Mouse (Mus musculus) midbrain, embryonic 10.5 days (tissue): Measurements from ENCODE around the gene Rhebl1. TPM values are rescaled to one million over a fixed set of nuclear protein-coding genes. Genes with fewer than 3 reads are reported as not detected.

Source experiments
- DNase-seq: peaks from one replicate; pipeline ENCODE4 v3.0.0-alpha.2; 2017; ENCODE audit warnings: low spot score
- H3K27ac ChIP-seq: fragments of 300-500 bp; sonication (generic); replicated peaks from 2 replicates; pipeline ENCODE4 v1.5.1; 2016; ENCODE audit warnings: mild to moderate bottlenecking
- H3K27me3 ChIP-seq: fragments of 300-500 bp; sonication (generic); 2 replicates; pipeline ENCODE4 v1.6.1; 2016; ENCODE audit warnings: low read depth, mild to moderate bottlenecking; ENCODE audit not compliant: poor library complexity, severe bottlenecking
- H3K36me3 ChIP-seq: fragments of 300-500 bp; sonication (generic); 2 replicates; pipeline ENCODE4 v1.6.1; 2016; ENCODE audit warnings: mild to moderate bottlenecking, moderate library complexity
- H3K4me1 ChIP-seq: fragments of 300-500 bp; sonication (generic); 2 replicates; pipeline ENCODE4 v1.6.1; 2016
- H3K4me3 ChIP-seq: fragments of 300-500 bp; sonication (generic); 2 replicates; pipeline ENCODE4 v1.5.1; 2016; ENCODE audit warnings: mild to moderate bottlenecking, moderate library complexity
- H3K9me3 ChIP-seq: fragments of 300-500 bp; sonication (generic); replicated peaks from 2 replicates; pipeline ENCODE4 v1.6.1; 2016; ENCODE audit warnings: mild to moderate bottlenecking
- WGBS: fragments of 180-500 bp; shearing (Covaris S2); methylation state at CpG from one replicate; pipeline ENCODE4 v1.1.7; 2016; 5-methylcytosine and 5-hydroxymethylcytosine counted together
- polyA plus RNA-seq: library from polyadenylated mRNA; unstranded; fragments of >200 nt; fragmentation: Nextera tagmentation; extraction: Ambion mirVana; gene quantifications from 2 replicates; pipeline ENCODE4 v1.2.1, GENCODE M21; 2016

The Rhebl1 gene
- polyA plus RNA-seq, 1 experiment from 2014 or later = 23.9 TPM

- H3K36me3 ChIP-seq = peaks cover 63% of the 10 kb centered on the region
- H3K9me3 ChIP-seq = no peaks in the 10 kb centered on the region
- no peaks in the 10 kb centered on the region for H3K27me3 ChIP-seq
- no peak for DNase-seq
- H3K27ac ChIP-seq = no peak overlapping the region
- H3K4me1 ChIP-seq = peaks cover 34% of the 10 kb centered on the region
- no peak overlapping the region for H3K4me3 ChIP-seq
- WGBS = 92% methylated on average over 11 of the region's 11 CpGs
Observed at GRCm38 (mm10) chr15:98833281-98833680, 61.1 kb downstream of the Rhebl1 start.

- WGBS = 68% methylated on average over 12 of the region's 12 CpGs
- H3K4me1 ChIP-seq = peaks cover 34% of the 10 kb centered on the region
- DNase-seq = no peak
- peaks cover 59% of the 10 kb centered on the region for H3K36me3 ChIP-seq
- H3K27ac ChIP-seq = no peak overlapping the region
- H3K4me3 ChIP-seq = peak overlapping the region; percentile 80; the same call in 1 of the 2 replicates
- H3K9me3 ChIP-seq = no peaks in the 10 kb centered on the region
- no peaks in the 10 kb centered on the region for H3K27me3 ChIP-seq
Observed at GRCm38 (mm10) chr15:98832161-98833058, 61.9 kb downstream of the Rhebl1 start.

GRCm38 (mm10) chr15:98831684-98832035, 62.7 kb downstream of the Rhebl1 start:
- Histone ChIP-seq H3K9me3 (no peaks in the 10 kb centered on the region), H3K4me3 (peak overlapping the region; percentile 80), H3K27ac (peak overlapping the region; percentile 91), H3K4me1 (peaks cover 34% of the 10 kb centered on the region), H3K36me3 (peaks cover 51% of the 10 kb centered on the region), H3K27me3 (no peaks in the 10 kb centered on the region)
- 22% methylated on average over 9 of the region's 9 CpGs for WGBS
- no peak for DNase-seq

- WGBS = under 1% methylated on average over 66 of the region's 66 CpGs
- peak; percentile 97 for DNase-seq
- H3K4me3 ChIP-seq = peak within 1 kb of the TSS; percentile 80
- H3K27me3 ChIP-seq = no peaks in the 10 kb centered on the region
- H3K27ac ChIP-seq = peak within 1 kb of the TSS; percentile 91
- H3K4me1 ChIP-seq = peaks cover 34% of the 10 kb centered on the region
- H3K9me3 ChIP-seq = no peaks in the 10 kb centered on the region
- H3K36me3 ChIP-seq = peaks cover 45% of the 10 kb centered on the region
Observed at GRCm38 (mm10) chr15:98830736-98831683, 63.3 kb downstream of the Rhebl1 start, which contains the start of gene Prkag1. Gene Prkag1, minus strand, starts transcription at chr15:98831521.

Other genes with a start within 250 kb of the Rhebl1 start
- 27.2 and 30.8 TPM in 2 replicates for gene Ddx23, start 231.6 kb downstream of the Rhebl1 start, polyA plus RNA-seq
- 7.1 and 9.8 TPM in 2 replicates for gene Rnd1, start 217.1 kb downstream of the Rhebl1 start, polyA plus RNA-seq
- 1.3 and 1.5 TPM in 2 replicates for gene Ccdc65, start 186.3 kb downstream of the Rhebl1 start, polyA plus RNA-seq
- gene Fkbp11, start 166.3 kb downstream of the Rhebl1 start, polyA plus RNA-seq = 15.2 and 16.4 TPM in 2 replicates
- gene Arf3, start 131.3 kb downstream of the Rhebl1 start, polyA plus RNA-seq = 41.2 and 43.2 TPM in 2 replicates
- 0.14 and 0.24 TPM in 2 replicates for gene Wnt10b, start 116.4 kb downstream of the Rhebl1 start, polyA plus RNA-seq
- gene Wnt1, start 104.7 kb downstream of the Rhebl1 start, polyA plus RNA-seq = 22.0 and 24.0 TPM in 2 replicates
- 0.54 and 0.82 TPM in 2 replicates for gene Ddn, start 85.0 kb downstream of the Rhebl1 start, polyA plus RNA-seq
- 90.4 and 94.9 TPM in 2 replicates for gene Prkag1, start 63.0 kb downstream of the Rhebl1 start, polyA plus RNA-seq
- gene Kmt2d, start 23.3 kb downstream of the Rhebl1 start, polyA plus RNA-seq = 9.1 and 10.1 TPM in 2 replicates
- 0.27 and 0.58 TPM in 2 replicates for gene Dhh, start 4.0 kb upstream of the Rhebl1 start, polyA plus RNA-seq
- gene Lmbr1l, start 23.7 kb upstream of the Rhebl1 start, polyA plus RNA-seq = 24.7 and 28.6 TPM in 2 replicates
- gene Tuba1b, start 40.0 kb upstream of the Rhebl1 start, polyA plus RNA-seq = 2,448 and 2,588 TPM in 2 replicates
- gene Gm49450, start 59.0 kb upstream of the Rhebl1 start, polyA plus RNA-seq = not detected in 2 replicates
- gene Tuba1a, start 59.2 kb upstream of the Rhebl1 start, polyA plus RNA-seq = 4,467 and 6,520 TPM in 2 replicates
- gene Tuba1c, start 135.4 kb upstream of the Rhebl1 start, polyA plus RNA-seq = 118 and 129 TPM in 2 replicates
- gene Prph, start 160.6 kb upstream of the Rhebl1 start, polyA plus RNA-seq = 3.3 and 4.2 TPM in 2 replicates
- 47.5 and 50.2 TPM in 2 replicates for gene Troap, start 180.0 kb upstream of the Rhebl1 start, polyA plus RNA-seq
- gene C1ql4, start 193.3 kb upstream of the Rhebl1 start, polyA plus RNA-seq = 0.21 and 2.3 TPM in 2 replicates
- gene Dnajc22, start 198.6 kb upstream of the Rhebl1 start, polyA plus RNA-seq = 0.99 and 1.3 TPM in 2 replicates
- gene Spats2, start 231.4 kb upstream of the Rhebl1 start, polyA plus RNA-seq = 55.3 and 57.1 TPM in 2 replicates